In the genomic region with DNA sequence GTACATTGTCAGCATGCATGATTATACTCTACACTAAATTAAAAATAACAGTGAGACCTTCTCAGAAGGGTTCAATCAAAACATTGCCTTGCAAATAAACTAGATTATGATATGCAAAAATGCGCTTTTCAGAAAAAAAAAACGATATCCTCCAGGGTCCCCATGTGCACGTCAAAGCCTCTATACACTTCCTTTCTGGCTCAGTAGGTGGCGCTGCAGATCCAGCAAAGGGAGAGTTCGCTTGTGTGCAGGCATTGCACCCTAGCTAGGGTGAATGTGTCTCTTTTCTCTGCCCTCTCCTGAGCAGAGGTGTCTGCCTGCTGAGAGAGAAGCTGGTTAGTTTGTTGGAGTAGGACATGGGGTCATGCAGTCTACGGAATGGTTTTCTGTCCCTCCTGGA, we compare ENCODE assay signal across 8 mouse cellular contexts.
DNase-seq lines count a peak whose midpoint lies in the region; ATAC-seq and TF ChIP-seq lines count a peak whose summit lies in the region.

No protein-coding gene starts in this region.

- WGBS in midbrain, embryonic 10.5 days = 15% methylated on average over 6 of the region's 6 CpGs

- H3K4me1 ChIP-seq in midbrain, embryonic 10.5 days = no peaks in the 10 kb centered on the region

- no peaks in the 10 kb centered on the region for H3K9me3 ChIP-seq in midbrain, embryonic 10.5 days (replicated peaks)

- DNase-seq in ZHBTc4 (ENCODE audit: low read depth, low spot score) = peak; percentile 82
- DNase-seq in cerebellum, postnatal 25 days = peak; percentile 77 to 89
- DNase-seq in gastrocnemius, adult 2 months = peak; percentile 80
- peak; percentile 23 to 66 for DNase-seq in left cerebral cortex, adult 8-10 months (ENCODE audit: low spot score in 2 of 2)
- DNase-seq in midbrain, embryonic 10.5 days (ENCODE audit: low spot score) = peak; percentile 78
- peak; percentile 34 to 43 for DNase-seq in right cerebral cortex, postnatal 36 days (ENCODE audit: low spot score in 2 of 2)
- DNase-seq in urinary bladder, postnatal 4 days (ENCODE audit: low spot score in 2 of 2) = peak; percentile 59 to 87

- no peak overlapping the region for H3K4me3 ChIP-seq in gastrocnemius, adult 2 months
- no peak overlapping the region for H3K4me3 ChIP-seq in midbrain, embryonic 10.5 days

- H3K27ac ChIP-seq in gastrocnemius, adult 2 months = no peak overlapping the region
- no peak overlapping the region for H3K27ac ChIP-seq in midbrain, embryonic 10.5 days (replicated peaks)

- no peaks in the 10 kb centered on the region; the same call in 1 of the 2 replicates for H3K27me3 ChIP-seq in midbrain, embryonic 10.5 days (ENCODE audit: low read depth, poor library complexity, severe bottlenecking)

- peak; percentile 99; the same call in 1 of the 2 replicates for TF ChIP-seq CTCF in gastrocnemius, adult 2 months (IDR thresholded peaks at IDR 0.05)

- intact Hi-C loops in gastrocnemius, adult 2 months (cut with DNase I) = loop anchor here (2.0 to 5.0 kb wide), 6 partner anchors 60 to 717 kb away; no protein-coding TSS in a partner anchor

- ATAC-seq in inflammation-experienced regulatory T-cells, adult 6 months = peak; percentile 81

- H3K36me3 ChIP-seq in midbrain, embryonic 10.5 days = no peaks in the 10 kb centered on the region
